Mouse (Mus musculus): ENCODE measurements around the gene Zfp13.

Zfp13 gene

GRCm38 (mm10) chr17:23533591-23534490, 65.4 kb downstream of the Zfp13 start:
- DNase-seq (ENCODE audit: low spot score in 2 of 2) = peak in 1 of 2 experiments; percentile 32

- DNase-seq (ENCODE audit: low spot score in 2 of 2) = peak in 1 of 2 experiments; percentile 19
Observed at GRCm38 (mm10) chr17:23531408-23531807, 67.9 kb downstream of the Zfp13 start.

Measured in spleen, postnatal 4 days (tissue).